Mouse (Mus musculus) neural tube, embryonic 14.5 days (tissue): ENCODE data around the gene Zfp330. TPM values are rescaled to one million over a fixed set of nuclear protein-coding genes. Genes with fewer than 3 reads are reported as not detected.

Experiments used
- ATAC-seq: fragments of 200-750 bp; cut with Nextera tagmentation; 2 replicates; pipeline ENCODE4 v1.8.0; 2017; ENCODE audit warnings: low read depth, mild to moderate bottlenecking, moderate TSS enrichment, moderate library complexity
- H3K27ac ChIP-seq: fragments of 300-500 bp; sonication (generic); 2 replicates; pipeline ENCODE4 v1.5.1; 2014; ENCODE audit warnings: low read depth, mild to moderate bottlenecking, control low read depth, low read length, moderate library complexity, mixed read lengths
- H3K27me3 ChIP-seq: fragments of 300-500 bp; sonication (generic); 2 replicates; pipeline ENCODE4 v1.6.1; 2014; ENCODE audit warnings: low read length; ENCODE audit not compliant: control insufficient read depth, insufficient read depth
- H3K36me3 ChIP-seq: fragments of 300-500 bp; sonication (generic); 2 replicates; pipeline ENCODE4 v1.6.1; 2014; ENCODE audit warnings: low read length, mixed read lengths; ENCODE audit not compliant: control insufficient read depth, insufficient read depth
- H3K4me1 ChIP-seq: fragments of 300-500 bp; sonication (generic); 2 replicates; pipeline ENCODE4 v1.6.1; 2014; ENCODE audit warnings: low read length; ENCODE audit not compliant: control insufficient read depth, insufficient read depth
- H3K4me2 ChIP-seq: fragments of 300-500 bp; sonication (generic); 2 replicates; pipeline ENCODE4 v1.6.1; 2014; ENCODE audit warnings: mild to moderate bottlenecking, low read depth, low read length, control low read depth
- H3K4me3 ChIP-seq: fragments of 300-500 bp; sonication (generic); 2 replicates; pipeline ENCODE4 v1.5.1; 2014; ENCODE audit warnings: low read depth, low read length, control low read depth, mixed read lengths
- H3K9ac ChIP-seq: fragments of 300-500 bp; sonication (generic); replicated peaks from 2 replicates; pipeline ENCODE4 v1.6.1; 2014; ENCODE audit warnings: low read depth, mild to moderate bottlenecking, control low read depth, low read length, mixed read lengths
- H3K9me3 ChIP-seq: fragments of 300-500 bp; sonication (generic); 2 replicates; pipeline ENCODE4 v1.6.1; 2016; ENCODE audit warnings: low read length; ENCODE audit not compliant: control insufficient read depth
- WGBS: fragments of 180-500 bp; shearing (Covaris S2); extraction: QIAGEN DNeasy Blood & Tissue Kit; methylation state at CpG from one replicate; pipeline ENCODE4 v1.1.7; 2014; 5-methylcytosine and 5-hydroxymethylcytosine counted together
- polyA plus RNA-seq: library from polyadenylated mRNA; unstranded; fragments of >200 nt; fragmentation: Nextera tagmentation; extraction: Ambion mirVana; gene quantifications from 2 replicates; pipeline ENCODE4 v1.2.1, GENCODE M21; 2014

Gene Zfp330
- 84.3 and 87.7 TPM in 2 replicates for polyA plus RNA-seq

DNA sequence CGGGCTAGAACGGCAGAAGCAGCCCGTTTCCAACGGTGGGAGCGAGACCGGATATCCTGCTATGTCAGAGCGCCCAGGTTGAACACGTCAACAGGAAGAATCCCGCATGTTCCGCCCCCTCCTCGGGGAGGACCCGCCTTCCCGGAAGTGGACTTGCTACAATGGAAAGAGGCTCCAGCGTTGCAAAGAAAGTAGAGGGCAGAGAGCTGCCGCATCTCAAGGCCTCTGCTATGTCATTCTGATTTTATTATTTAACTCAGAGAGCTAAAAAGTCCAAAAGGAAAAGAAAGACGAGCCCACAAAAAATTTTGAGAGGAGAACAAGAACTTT lies at the start of gene Zfp330:
Gene Zfp330 (minus strand): TSS at position 68 of the 330 bp plus-strand sequence.
- Histone ChIP-seq H3K27ac (peak within 1 kb of the TSS; percentile 64), H3K4me2 (peak within 1 kb of the TSS; percentile 94), H3K9ac (peak within 1 kb of the TSS; percentile 87), H3K36me3 (peaks cover 7% of the 10 kb centered on the region; the same call in 1 of the 2 replicates), H3K4me3 (peak within 1 kb of the TSS; percentile 97), H3K9me3 (no peaks in the 10 kb centered on the region), H3K4me1 (peaks cover 18% of the 10 kb centered on the region), H3K27me3 (no peaks in the 10 kb centered on the region)
- WGBS, result under 1% methylated on average over 16 of the region's 16 CpGs
- ATAC-seq, result peak; percentile 100

DNA sequence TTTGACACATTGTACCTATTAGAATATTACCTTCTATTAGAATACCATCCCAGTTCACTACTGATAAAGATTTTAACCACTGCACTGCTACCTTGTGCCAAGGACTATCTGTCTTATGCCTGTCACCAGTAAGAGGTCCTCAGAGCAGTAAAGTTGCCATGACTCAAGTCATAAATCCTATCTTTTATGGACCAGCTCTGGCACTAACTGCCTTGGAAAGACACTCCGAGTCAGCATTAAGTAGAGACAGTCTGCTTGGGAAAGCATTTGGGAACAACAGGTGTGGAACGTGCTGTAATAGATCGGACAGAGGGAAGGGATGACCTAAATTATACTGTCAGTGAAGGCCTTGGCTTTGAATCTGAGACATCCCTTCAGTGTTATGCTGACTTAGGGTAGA lies 4.0 kb upstream of the Zfp330 start:
- Histone ChIP-seq H3K4me2 (no peak overlapping the region), H3K4me1 (peaks cover 9% of the 10 kb centered on the region), H3K9ac (no peak overlapping the region), H3K36me3 (no peaks in the 10 kb centered on the region), H3K27me3 (no peaks in the 10 kb centered on the region), H3K27ac (no peak overlapping the region), H3K9me3 (no peaks in the 10 kb centered on the region), H3K4me3 (no peak overlapping the region)
- WGBS, result 31% methylated on average over 3 of the region's 3 CpGs
- no peak for ATAC-seq

DNA sequence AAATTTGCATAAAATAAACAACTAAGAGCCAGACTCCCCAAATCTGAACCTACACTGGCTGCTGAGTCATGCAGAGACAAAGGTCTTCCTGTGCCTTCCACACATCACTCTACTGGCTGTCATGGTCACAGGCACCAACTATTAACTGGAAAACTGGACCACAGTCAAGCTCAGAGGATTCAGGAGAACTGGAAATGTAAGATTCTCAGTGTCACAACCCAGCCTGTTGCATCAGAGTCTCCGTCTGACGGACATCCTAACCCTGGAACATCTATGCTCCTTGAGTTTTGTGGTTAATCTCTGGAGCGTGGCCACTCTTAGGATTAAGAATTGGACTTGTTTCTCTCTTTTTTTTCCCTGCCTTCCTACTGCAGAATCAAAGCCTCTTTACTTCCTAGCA lies 3.4 kb upstream of the Zfp330 start:
- Histone ChIP-seq H3K4me1 (peaks cover 13% of the 10 kb centered on the region), H3K9ac (no peak overlapping the region), H3K9me3 (no peaks in the 10 kb centered on the region), H3K27ac (no peak overlapping the region), H3K36me3 (no peaks in the 10 kb centered on the region), H3K4me3 (no peak overlapping the region), H3K27me3 (no peaks in the 10 kb centered on the region), H3K4me2 (no peak overlapping the region)
- ATAC-seq, result no peak
- 88% methylated on average over 3 of the region's 3 CpGs for WGBS

DNA sequence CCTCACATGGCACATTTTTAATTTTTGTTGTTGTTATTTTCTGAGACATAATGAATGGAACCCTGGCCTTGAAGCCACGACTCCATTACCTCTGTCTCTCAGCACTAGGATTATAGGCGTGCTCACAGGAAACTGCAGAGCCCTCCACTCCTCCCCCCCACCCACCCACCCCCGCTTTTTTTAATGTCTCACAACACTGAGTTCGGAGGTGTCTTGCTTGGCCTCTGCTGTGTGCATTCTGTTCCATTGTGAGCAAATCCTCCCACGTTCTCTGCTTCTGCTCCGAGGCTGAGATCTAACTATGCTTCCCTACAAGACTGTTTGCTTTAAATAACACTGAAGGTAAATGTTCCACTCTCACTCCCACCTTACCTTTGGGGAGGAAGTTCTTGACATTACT lies 522 bp upstream of the Zfp330 start:
- H3K4me2 ChIP-seq, result peak overlapping the region; percentile 94
- 52% methylated on average over 6 of the region's 6 CpGs for WGBS
- H3K4me1 ChIP-seq, result peaks cover 18% of the 10 kb centered on the region
- no peaks in the 10 kb centered on the region for H3K9me3 ChIP-seq
- H3K36me3 ChIP-seq, result peaks cover 7% of the 10 kb centered on the region; the same call in 1 of the 2 replicates
- ATAC-seq, result peak; percentile 72
- H3K9ac ChIP-seq, result peak overlapping the region; percentile 87
- peak overlapping the region; percentile 64; the same call in 1 of the 2 replicates for H3K27ac ChIP-seq
- H3K27me3 ChIP-seq, result no peaks in the 10 kb centered on the region
- H3K4me3 ChIP-seq, result peak overlapping the region; percentile 97

DNA sequence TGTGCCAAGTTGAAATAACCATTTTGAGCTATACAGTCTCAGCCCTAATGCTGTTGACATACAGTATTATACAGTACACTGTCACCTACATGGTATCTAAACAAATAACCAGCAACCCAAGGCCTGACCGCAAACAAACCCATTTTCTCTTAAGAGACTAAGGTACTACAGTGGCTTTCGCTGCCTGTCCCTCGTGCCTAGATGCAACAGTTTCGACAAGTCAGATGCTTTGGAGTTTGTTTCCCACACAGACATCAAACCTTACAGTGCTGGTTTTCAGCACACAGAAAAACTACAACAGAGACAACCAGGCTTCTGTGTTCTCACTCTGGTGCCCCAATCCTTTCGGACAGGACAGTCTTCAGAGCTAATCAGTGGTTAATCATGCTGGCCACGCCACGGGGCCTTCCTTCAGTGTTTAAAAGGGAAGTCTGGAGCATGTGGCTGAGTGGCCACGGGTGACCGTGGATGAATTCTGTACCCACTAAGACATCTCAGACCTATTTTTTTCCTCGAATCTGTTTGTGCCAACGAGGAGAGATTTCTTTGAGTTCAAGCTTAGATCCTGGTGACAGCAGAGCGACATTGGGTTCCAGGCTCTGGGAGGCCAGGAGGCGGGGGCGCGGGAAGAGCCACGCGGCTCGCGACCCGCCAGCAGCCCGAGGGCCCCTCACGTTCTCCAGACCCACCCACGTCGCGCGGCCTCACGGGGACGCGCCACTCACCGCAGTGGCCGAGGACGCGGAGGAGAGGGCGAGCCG lies 448 bp downstream of the Zfp330 start:
- WGBS, result 6% methylated on average over 35 of the region's 35 CpGs
- Histone ChIP-seq H3K27me3 (no peaks in the 10 kb centered on the region), H3K36me3 (peaks cover 11% of the 10 kb centered on the region), H3K4me2 (peak overlapping the region; percentile 94), H3K4me1 (peaks cover 18% of the 10 kb centered on the region), H3K9ac (peak overlapping the region; percentile 87), H3K4me3 (peak overlapping the region; percentile 97), H3K27ac (peak overlapping the region; percentile 64), H3K9me3 (no peaks in the 10 kb centered on the region)
- no peak; the same call in 1 of the 2 replicates for ATAC-seq

DNA sequence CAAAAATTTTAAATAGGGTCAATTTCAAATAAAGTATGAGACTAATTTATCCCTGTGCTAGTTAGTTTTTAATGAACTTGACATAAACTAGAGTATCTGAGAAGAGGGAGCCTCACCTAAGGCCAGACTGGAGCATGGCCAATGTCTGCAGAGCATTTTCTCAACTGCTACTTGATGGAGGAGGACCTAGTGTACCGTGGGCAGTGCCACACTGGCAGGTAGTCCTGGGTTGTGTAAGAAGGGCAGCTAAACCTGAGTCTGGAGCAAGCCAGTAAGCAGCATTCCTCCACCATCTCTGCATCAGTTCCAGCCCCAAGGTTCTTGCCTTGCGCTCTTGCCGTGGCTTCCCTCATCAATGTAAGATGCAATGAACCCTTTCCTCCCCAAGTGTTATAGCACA lies 3.1 kb downstream of the Zfp330 start:
- Histone ChIP-seq H3K27ac (no peak overlapping the region), H3K9me3 (no peaks in the 10 kb centered on the region), H3K4me1 (peaks cover 18% of the 10 kb centered on the region), H3K4me3 (no peak overlapping the region), H3K36me3 (peaks cover 30% of the 10 kb centered on the region), H3K4me2 (no peak overlapping the region), H3K27me3 (no peaks in the 10 kb centered on the region), H3K9ac (no peak overlapping the region)
- 93% methylated on average over 3 of the region's 3 CpGs for WGBS
- ATAC-seq, result no peak

DNA sequence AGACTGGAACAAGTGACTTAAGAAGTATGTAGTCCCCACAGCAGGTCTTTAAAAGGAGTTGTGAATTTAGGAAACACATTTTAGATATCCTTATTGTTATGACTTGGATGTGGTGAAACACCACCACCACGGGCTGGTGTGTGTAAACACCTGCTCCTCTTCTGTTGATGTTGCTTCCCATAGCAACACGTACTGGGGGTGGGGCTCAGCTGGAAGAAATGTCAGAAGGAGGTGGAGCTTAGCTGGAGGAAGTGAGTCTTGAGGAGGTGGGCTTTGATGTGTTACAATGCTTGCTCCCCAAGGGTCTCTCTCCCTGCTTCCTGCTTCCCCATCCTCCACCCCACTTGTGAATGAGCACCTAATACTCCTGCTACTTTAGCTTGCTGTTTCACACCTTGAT lies 14.9 kb downstream of the Zfp330 start:
- Histone ChIP-seq H3K27me3 (no peaks in the 10 kb centered on the region), H3K9ac (no peak overlapping the region), H3K4me1 (no peaks in the 10 kb centered on the region), H3K27ac (no peak overlapping the region), H3K4me3 (no peak overlapping the region), H3K36me3 (peaks cover 11% of the 10 kb centered on the region), H3K4me2 (no peak overlapping the region), H3K9me3 (no peaks in the 10 kb centered on the region)
- ATAC-seq, result no peak
- 32% methylated on average over 2 of the region's 2 CpGs for WGBS

DNA sequence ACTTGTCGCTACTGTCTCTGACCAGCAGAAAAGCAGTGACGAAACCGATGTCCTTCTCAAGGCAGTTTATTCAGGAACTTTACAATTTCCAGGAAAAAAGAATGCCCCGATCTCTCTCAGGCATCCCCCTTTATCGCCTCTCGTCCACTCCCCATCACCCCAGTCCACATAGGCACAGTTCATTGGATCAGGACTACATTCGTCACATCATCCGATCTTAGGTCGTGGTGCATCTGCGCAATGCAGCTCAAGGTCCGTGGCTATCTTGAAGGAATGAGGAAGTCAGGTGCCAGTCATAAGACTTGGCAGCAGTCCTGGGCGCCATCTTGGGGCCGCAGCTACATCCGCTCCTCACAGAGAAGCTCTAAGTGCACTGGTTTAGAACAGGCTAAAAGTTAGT lies 19.0 kb downstream of the Zfp330 start:
- H3K36me3 ChIP-seq, result no peaks in the 10 kb centered on the region

DNA sequence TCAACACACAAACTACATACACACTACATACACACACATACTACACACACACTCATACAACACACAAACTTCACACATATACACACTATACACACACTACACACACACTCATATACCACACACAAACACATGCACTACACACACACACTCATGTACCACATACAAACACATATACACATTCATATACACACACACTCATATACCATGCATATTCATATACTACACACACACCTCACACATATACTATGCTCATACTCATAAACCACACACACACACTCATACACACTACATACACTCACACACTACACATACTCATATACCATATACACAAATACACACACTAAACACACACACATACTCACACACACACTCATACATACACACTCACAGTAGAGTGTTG lies 27.3 kb downstream of the Zfp330 start:
- Histone ChIP-seq H3K4me2 (no peak overlapping the region), H3K36me3 (no peaks in the 10 kb centered on the region), H3K9me3 (no peaks in the 10 kb centered on the region), H3K4me3 (no peak overlapping the region), H3K9ac (no peak overlapping the region), H3K4me1 (no peaks in the 10 kb centered on the region), H3K27me3 (no peaks in the 10 kb centered on the region), H3K27ac (no peak overlapping the region)
- no peak for ATAC-seq

More for the DNA sequence above, 19.0 kb downstream of the Zfp330 start:
- no peaks in the 10 kb centered on the region for H3K9me3 ChIP-seq
- H3K4me1 ChIP-seq, result no peaks in the 10 kb centered on the region
- H3K4me3 ChIP-seq, result no peak overlapping the region
- no peak overlapping the region for H3K27ac ChIP-seq
- no peaks in the 10 kb centered on the region for H3K27me3 ChIP-seq
- WGBS, result 96% methylated on average over 14 of the region's 14 CpGs
- no peak for ATAC-seq
- no peak overlapping the region for H3K9ac ChIP-seq
- H3K4me2 ChIP-seq, result no peak overlapping the region
